Mouse (Mus musculus) liver, embryonic 14.5 days (tissue): ENCODE results near the gene Fbxo46.

Source experiments
- CTCF ChIP-seq: IDR thresholded peaks from 2 replicates; pipeline ENCODE4 v1.5.1; 2016; ENCODE audit warnings: antibody characterized with exemption, low read depth, control low read depth
- EP300 ChIP-seq: IDR thresholded peaks from 2 replicates; pipeline ENCODE4 v1.6.1; 2016; ENCODE audit warnings: antibody characterized with exemption, low read depth

GRCm38 (mm10) chr7:19104486-19104885, 15.2 kb upstream of the Fbxo46 start:
- no peak for TF ChIP-seq CTCF
- no peak for TF ChIP-seq EP300
